Mouse (Mus musculus): Measurements from ENCODE around the gene Nif3l1.

DNA sequence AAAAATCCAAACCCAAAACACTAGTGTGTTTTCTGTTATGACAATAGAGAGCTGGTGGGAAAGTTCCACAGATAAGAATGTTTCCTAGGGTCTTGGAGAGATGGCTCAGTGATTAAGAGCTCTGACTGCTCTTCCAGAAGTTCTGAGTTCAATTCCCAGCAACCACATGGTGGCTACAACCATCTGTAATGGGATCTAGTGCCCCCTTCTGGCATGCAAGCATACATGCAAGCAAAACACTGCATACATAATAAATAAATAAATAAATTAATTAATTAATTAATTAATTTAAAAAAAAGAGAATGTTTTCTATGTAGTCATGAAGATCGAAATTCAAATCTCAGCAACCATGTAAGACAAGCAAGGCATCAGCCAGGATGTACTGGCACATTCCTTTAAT is 53.8 kb downstream of the Nif3l1 start:
- TF ChIP-seq GATA1 (IDR thresholded peaks at IDR 0.05; ENCODE audit: borderline replicate concordance, low read length): no peak
- TF ChIP-seq FLI1 (IDR thresholded peaks at IDR 0.05; ENCODE audit: low read length): no peak
